Mouse (Mus musculus): Measurements from ENCODE around the gene Prickle1. TPM values are rescaled to one million over a fixed set of nuclear protein-coding genes. Genes with fewer than 3 reads are reported as not detected.

Prickle1 gene
- polyA plus RNA-seq, 1 experiment from 2014 or later, result 15.7 TPM

GRCm38 (mm10) chr15:93615031-93615430, 19.3 kb upstream of the Prickle1 start:
- ChIA-PET POLR2A (interaction anchor here (0.6 kb wide), 1 partner anchor 635 kb away, joined by 3 read pairs; no protein-coding TSS in a partner anchor), CTCF (no interaction called here)
- DNase-seq (ENCODE audit: low read depth, low spot score) (no peak), ATAC-seq (no peak)
- TF ChIP-seq CTCF (IDR thresholded peaks at IDR 0.05), result no peak
- no peaks in the 10 kb centered on the region for H3K27me3 ChIP-seq
- in situ Hi-C loops (cut with MboI; ENCODE audit: low pct_unique_long_range_greater_than_20kb), result no loop called here

GRCm38 (mm10) chr15:93613606-93614005, 17.9 kb upstream of the Prickle1 start:
- TF ChIP-seq CTCF (IDR thresholded peaks at IDR 0.05), result no peak
- ATAC-seq (no peak), DNase-seq (ENCODE audit: low read depth, low spot score) (no peak)
- no peaks in the 10 kb centered on the region for H3K27me3 ChIP-seq
- ChIA-PET POLR2A (interaction anchor here (0.6 kb wide), 1 partner anchor 85 kb away, joined by 3 read pairs; no protein-coding TSS in a partner anchor), CTCF (no interaction called here)
- in situ Hi-C loops (cut with MboI; ENCODE audit: low pct_unique_long_range_greater_than_20kb), result no loop called here

- ATAC-seq, result no peak
- in situ Hi-C loops (cut with MboI; ENCODE audit: low pct_unique_long_range_greater_than_20kb), result no loop called here
- TF ChIP-seq CTCF (IDR thresholded peaks at IDR 0.05), result no peak
- no peaks in the 10 kb centered on the region for H3K27me3 ChIP-seq
- POLR2A ChIA-PET, result interaction anchor here (1.4 kb wide), 1 partner anchor 9 kb away, joined by 3 read pairs; no protein-coding TSS in a partner anchor
- CTCF ChIA-PET, result interaction anchor here (1.4 kb wide), 1 partner anchor 15 kb away, joined by 3 read pairs; no protein-coding TSS in a partner anchor
- no peak for DNase-seq (ENCODE audit: low read depth, low spot score)
Observed at GRCm38 (mm10) chr15:93611536-93612300, 16.0 kb upstream of the Prickle1 start.

GRCm38 (mm10) chr15:93610721-93611201, 15.1 kb upstream of the Prickle1 start:
- ATAC-seq (no peak), DNase-seq (ENCODE audit: low read depth, low spot score) (no peak)
- no peaks in the 10 kb centered on the region for H3K27me3 ChIP-seq
- in situ Hi-C loops (cut with MboI; ENCODE audit: low pct_unique_long_range_greater_than_20kb), result no loop called here
- ChIA-PET CTCF (interaction anchor here (1.4 kb wide), 1 partner anchor 14 kb away, joined by 3 read pairs; no protein-coding TSS in a partner anchor), POLR2A (interaction anchor here (1.4 kb wide), 1 partner anchor 9 kb away, joined by 3 read pairs; no protein-coding TSS in a partner anchor)
- TF ChIP-seq CTCF (IDR thresholded peaks at IDR 0.05), result no peak

DNA sequence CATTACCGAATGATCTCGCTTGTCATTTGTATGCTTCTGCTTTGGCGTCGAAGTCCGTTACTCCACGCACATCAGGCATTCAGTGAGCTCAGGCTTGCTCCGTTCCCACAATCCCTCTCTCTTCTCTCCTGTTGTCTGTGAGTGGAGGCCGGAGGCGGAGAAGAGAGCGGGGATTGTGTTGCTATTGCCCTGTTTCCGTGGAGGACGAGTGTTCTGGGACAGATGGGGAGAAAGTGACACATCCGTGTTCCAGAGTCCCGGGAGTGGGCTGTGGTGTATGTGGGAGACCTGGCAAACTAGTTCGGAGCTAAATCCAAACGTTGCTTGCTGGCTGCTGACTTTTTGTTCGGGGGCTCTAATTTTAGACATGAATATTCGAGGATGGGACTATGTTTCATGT, 14.6 kb upstream of the Prickle1 start:
- ChIA-PET POLR2A (interaction anchor here (1.4 kb wide), 1 partner anchor 8 kb away, joined by 3 read pairs; no protein-coding TSS in a partner anchor), CTCF (interaction anchor here (1.4 kb wide), 1 partner anchor 13 kb away, joined by 3 read pairs; no protein-coding TSS in a partner anchor)
- TF ChIP-seq CTCF (IDR thresholded peaks at IDR 0.05), result no peak
- H3K27me3 ChIP-seq, result no peaks in the 10 kb centered on the region
- in situ Hi-C loops (cut with MboI; ENCODE audit: low pct_unique_long_range_greater_than_20kb), result no loop called here
- DNase-seq (ENCODE audit: low read depth, low spot score) (no peak), ATAC-seq (no peak)

GRCm38 (mm10) chr15:93602850-93603249, 7.2 kb upstream of the Prickle1 start:
- POLR2A ChIA-PET, result interaction anchor here (0.9 kb wide), 1 partner anchor 8 kb away, joined by 3 read pairs; no protein-coding TSS in a partner anchor
- no peak for ATAC-seq
- in situ Hi-C loops (cut with MboI; ENCODE audit: low pct_unique_long_range_greater_than_20kb), result no loop called here
- no peaks in the 10 kb centered on the region for H3K27me3 ChIP-seq
- no peak for TF ChIP-seq CTCF (IDR thresholded peaks at IDR 0.05)
- DNase-seq (ENCODE audit: low read depth, low spot score), result no peak
- CTCF ChIA-PET, result no interaction called here

DNA sequence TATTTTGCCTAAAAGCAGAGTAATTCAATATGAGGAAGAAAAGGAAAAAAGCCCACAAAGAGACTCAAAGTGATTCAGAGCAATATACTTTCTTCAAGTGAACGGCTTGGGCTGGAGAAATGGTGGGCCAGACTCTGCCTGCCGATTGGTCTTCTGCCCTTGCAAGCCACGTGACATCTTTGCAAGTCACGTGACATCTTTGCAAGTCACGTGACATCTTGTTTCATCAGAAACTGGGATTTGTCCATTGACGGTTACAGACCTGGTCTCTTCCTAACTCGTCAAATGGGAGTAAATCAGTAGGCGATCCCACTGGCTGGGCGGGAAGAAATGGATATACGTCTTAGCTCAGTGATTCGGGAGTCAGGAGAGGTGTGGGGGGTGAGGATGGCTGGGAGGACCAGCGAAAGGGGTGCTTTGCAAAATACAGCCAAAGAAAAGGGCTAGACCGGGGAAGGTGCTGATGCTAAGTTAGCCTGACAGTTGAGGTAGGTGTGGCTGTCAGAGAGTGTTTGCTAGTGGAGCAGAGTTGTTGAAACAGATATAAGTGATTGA, 5.8 kb upstream of the Prickle1 start:
- no peak for TF ChIP-seq CTCF (IDR thresholded peaks at IDR 0.05)
- POLR2A ChIA-PET, result interaction anchor here (0.9 kb wide), 1 partner anchor 9 kb away, joined by 3 read pairs; no protein-coding TSS in a partner anchor
- no peaks in the 10 kb centered on the region for H3K27me3 ChIP-seq
- CTCF ChIA-PET, result interaction anchor here (1.0 kb wide), 1 partner anchor 33 kb away, joined by 4 read pairs; no protein-coding TSS in a partner anchor
- in situ Hi-C loops (cut with MboI; ENCODE audit: low pct_unique_long_range_greater_than_20kb), result no loop called here
- ATAC-seq (no peak), DNase-seq (ENCODE audit: low read depth, low spot score) (no peak)

DNA sequence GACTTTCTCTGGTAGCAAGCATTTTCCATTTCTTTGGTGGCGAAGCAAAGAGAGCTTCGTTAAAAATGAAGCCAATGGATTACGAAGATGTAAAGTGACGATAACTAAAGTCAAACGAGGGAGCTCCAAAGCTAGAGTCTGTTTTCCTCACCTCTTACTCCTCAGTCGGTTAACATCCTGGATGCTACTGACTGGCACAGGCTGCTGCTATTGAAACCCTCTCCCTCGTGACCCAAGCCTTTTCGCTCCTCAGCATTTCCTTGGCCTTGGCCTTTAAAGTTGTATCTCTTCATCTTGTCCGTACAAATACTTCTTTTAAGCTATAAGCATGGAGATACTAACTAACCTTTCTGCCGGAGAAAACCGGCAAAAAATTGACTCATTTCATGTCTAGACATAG, 1.3 kb upstream of the Prickle1 start:
- no peaks in the 10 kb centered on the region for H3K27me3 ChIP-seq
- POLR2A ChIA-PET, result no interaction called here
- DNase-seq (ENCODE audit: low read depth, low spot score), result no peak
- TF ChIP-seq CTCF (IDR thresholded peaks at IDR 0.05), result no peak
- ATAC-seq, result no peak
- CTCF ChIA-PET, result interaction anchor here (0.6 to 0.9 kb wide), 3 partner anchors 9 to 167 kb away, joined by 3 read pairs; no protein-coding TSS in a partner anchor
- in situ Hi-C loops (cut with MboI; ENCODE audit: low pct_unique_long_range_greater_than_20kb), result no loop called here

DNA sequence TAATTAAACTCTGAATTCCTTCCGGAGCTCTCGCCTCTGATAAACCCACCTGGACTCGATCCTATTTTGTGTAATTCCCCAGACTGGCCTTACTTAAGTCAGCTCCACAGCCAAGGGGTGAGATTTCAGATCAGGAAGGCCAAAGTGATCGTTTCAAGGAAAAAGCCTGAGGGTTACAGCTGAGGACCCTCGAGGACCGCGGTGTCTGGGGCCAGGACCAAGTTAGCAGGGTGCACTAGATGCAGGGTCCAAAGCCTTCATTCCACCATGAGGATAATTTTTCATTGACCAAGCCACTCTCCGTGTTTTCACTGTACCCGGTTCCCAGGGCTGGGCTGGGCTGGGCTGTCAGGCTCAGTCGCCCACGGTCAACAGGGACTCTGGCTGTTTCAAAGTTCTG, 594 bp upstream of the Prickle1 start:
- TF ChIP-seq CTCF (IDR thresholded peaks at IDR 0.05), result no peak
- POLR2A ChIA-PET, result no interaction called here
- DNase-seq (ENCODE audit: low read depth, low spot score) (peak; percentile 31), ATAC-seq (peak; percentile 56)
- in situ Hi-C loops (cut with MboI; ENCODE audit: low pct_unique_long_range_greater_than_20kb), result no loop called here
- CTCF ChIA-PET, result interaction anchor here (0.9 kb wide), 1 partner anchor 168 kb away, joined by 3 read pairs; no protein-coding TSS in a partner anchor
- H3K27me3 ChIP-seq, result no peaks in the 10 kb centered on the region

DNA sequence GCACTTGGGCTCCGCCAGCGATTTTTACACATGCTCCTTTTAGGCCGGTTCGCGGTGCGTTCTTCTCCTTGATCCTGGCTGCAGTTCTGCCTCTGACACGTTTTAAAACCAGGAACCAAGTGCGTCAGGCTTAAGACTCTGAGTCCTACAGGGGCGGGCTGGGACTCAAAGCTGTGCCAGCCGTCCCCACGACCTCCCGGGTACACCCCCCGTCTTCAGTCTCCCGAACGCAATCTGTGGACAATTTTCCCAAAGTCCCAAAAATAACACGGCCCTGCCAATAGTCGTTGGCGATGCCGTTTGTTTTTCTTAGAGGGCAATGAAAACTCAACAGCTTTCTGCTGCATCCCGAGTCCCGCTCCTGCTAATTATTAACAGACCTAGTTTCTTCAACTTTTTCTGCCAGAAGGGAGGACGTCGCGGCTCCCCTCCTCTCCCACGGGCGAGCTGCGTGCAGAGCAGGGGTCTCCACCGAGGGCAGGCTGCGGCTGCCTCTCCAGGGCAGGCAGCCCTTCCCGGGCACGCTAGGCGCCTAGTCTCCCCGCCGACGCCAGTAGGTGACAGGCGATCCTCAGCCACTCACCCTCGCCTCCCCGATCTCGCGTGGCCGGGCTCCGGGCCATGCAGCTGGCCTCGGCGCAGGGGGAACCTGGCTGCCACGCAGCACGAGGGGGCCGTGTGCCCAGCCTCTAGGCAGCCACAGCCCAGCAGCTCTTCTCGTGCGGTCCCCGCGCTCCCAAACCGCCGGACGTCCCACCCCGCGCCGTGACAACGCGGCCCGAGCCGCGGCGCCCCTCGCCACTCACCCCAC, 598 bp downstream of the Prickle1 start:
- no peaks in the 10 kb centered on the region for H3K27me3 ChIP-seq
- DNase-seq (ENCODE audit: low read depth, low spot score) (no peak), ATAC-seq (peak; percentile 36)
- CTCF ChIA-PET, result interaction anchor here (1.4 kb wide), 1 partner anchor 19 kb away, joined by 3 read pairs; no protein-coding TSS in a partner anchor
- POLR2A ChIA-PET, result interaction anchor here (0.7 to 1.1 kb wide), 2 partner anchors 11 to 113 kb away, joined by 3 to 6 read pairs; no protein-coding TSS in a partner anchor
- TF ChIP-seq CTCF (IDR thresholded peaks at IDR 0.05), result peak; percentile 54
- in situ Hi-C loops (cut with MboI; ENCODE audit: low pct_unique_long_range_greater_than_20kb), result no loop called here

All from Patski (cell line).